Mouse (Mus musculus): ENCODE data around the gene Gm45015. TPM values are rescaled to one million over a fixed set of nuclear protein-coding genes. Genes with fewer than 3 reads are reported as not detected.

The Gm45015 gene
- polyA plus RNA-seq, 1 experiment from 2014 or later, result not detected

Other genes with a start within 250 kb of the Gm45015 start
- 2.3 and 4.3 TPM in 2 replicates for gene Xlr3a, start 239.7 kb downstream of the Gm45015 start, polyA plus RNA-seq (2015; fragmentation: Nextera tagmentation; extraction: Ambion mirVana)
- 0.72 and 0.76 TPM in 2 replicates for gene Gm14685, start 219.8 kb downstream of the Gm45015 start, polyA plus RNA-seq (2015; fragmentation: Nextera tagmentation; extraction: Ambion mirVana)
- not detected in 2 replicates for gene Xlr5b, start 188.0 kb downstream of the Gm45015 start, polyA plus RNA-seq (2015; fragmentation: Nextera tagmentation; extraction: Ambion mirVana)
- gene DXBay18, start 187.4 kb downstream of the Gm45015 start, polyA plus RNA-seq (2015; fragmentation: Nextera tagmentation; extraction: Ambion mirVana), result 0.86 TPM in 1 of 2 replicates, not detected in the other
- not detected in 2 replicates for gene Spin2d, start 159.9 kb downstream of the Gm45015 start, polyA plus RNA-seq (2015; fragmentation: Nextera tagmentation; extraction: Ambion mirVana)
- gene Xlr3b, start 144.6 kb downstream of the Gm45015 start, polyA plus RNA-seq (2015; fragmentation: Nextera tagmentation; extraction: Ambion mirVana), result 12.2 and 13.6 TPM in 2 replicates
- gene Xlr4b, start 122.5 kb downstream of the Gm45015 start, polyA plus RNA-seq (2015; fragmentation: Nextera tagmentation; extraction: Ambion mirVana), result 0.46 and 0.55 TPM in 2 replicates
- 25.5 and 26.4 TPM in 2 replicates for gene F8a, start 108.5 kb downstream of the Gm45015 start, polyA plus RNA-seq (2015; fragmentation: Nextera tagmentation; extraction: Ambion mirVana)
- gene Xlr4c, start 93.7 kb downstream of the Gm45015 start, polyA plus RNA-seq (2015; fragmentation: Nextera tagmentation; extraction: Ambion mirVana), result 0.20 TPM in 1 of 2 replicates, not detected in the other
- gene Xlr3c, start 71.5 kb downstream of the Gm45015 start, polyA plus RNA-seq (2015; fragmentation: Nextera tagmentation; extraction: Ambion mirVana), result not detected in 2 replicates
- gene Xlr5a, start 43.9 kb downstream of the Gm45015 start, polyA plus RNA-seq (2015; fragmentation: Nextera tagmentation; extraction: Ambion mirVana), result not detected in 2 replicates
- gene Xlr5c, start 43.9 kb downstream of the Gm45015 start, polyA plus RNA-seq (2015; fragmentation: Nextera tagmentation; extraction: Ambion mirVana), result not detected in 2 replicates
- 13.2 and 14.1 TPM in 2 replicates for gene Zfp275, start 5.8 kb upstream of the Gm45015 start, polyA plus RNA-seq (2015; fragmentation: Nextera tagmentation; extraction: Ambion mirVana)
- gene Gm18336, start 61.9 kb upstream of the Gm45015 start, polyA plus RNA-seq (2015; fragmentation: Nextera tagmentation; extraction: Ambion mirVana), result not detected in 2 replicates
- 0.37 and 1.1 TPM in 2 replicates for gene Zfp92, start 74.3 kb upstream of the Gm45015 start, polyA plus RNA-seq (2015; fragmentation: Nextera tagmentation; extraction: Ambion mirVana)
- not detected in 2 replicates for gene Trex2, start 98.5 kb upstream of the Gm45015 start, polyA plus RNA-seq (2015; fragmentation: Nextera tagmentation; extraction: Ambion mirVana)
- 59.5 and 60.1 TPM in 2 replicates for gene Haus7, start 122.2 kb upstream of the Gm45015 start, polyA plus RNA-seq (2015; fragmentation: Nextera tagmentation; extraction: Ambion mirVana)
- gene Bgn, start 146.8 kb upstream of the Gm45015 start, polyA plus RNA-seq (2015; fragmentation: Nextera tagmentation; extraction: Ambion mirVana), result 14.9 and 21.1 TPM in 2 replicates
- gene Atp2b3, start 166.2 kb upstream of the Gm45015 start, polyA plus RNA-seq (2015; fragmentation: Nextera tagmentation; extraction: Ambion mirVana), result 3.7 and 6.1 TPM in 2 replicates